Comparison of ENCODE assay signal across 8 mouse cellular contexts in genomic region chr10:59911091-59911490, GRCm38 (mm10). TPM values are rescaled to one million over a fixed set of nuclear protein-coding genes. Genes with fewer than 3 reads are reported as not detected.
DNase-seq lines count a peak whose midpoint lies in the region; ATAC-seq and TF ChIP-seq lines count a peak whose summit lies in the region.

No protein-coding gene starts in this region.

- no peaks in the 10 kb centered on the region for H3K9me3 ChIP-seq in kidney, embryonic 14.5 days (ENCODE audit: control insufficient read depth, low read length)
- no peaks in the 10 kb centered on the region for H3K9me3 ChIP-seq in intestine, postnatal 0 days (ENCODE audit: control insufficient read depth)

- H3K4me1 ChIP-seq in kidney, embryonic 14.5 days (ENCODE audit: control insufficient read depth, insufficient read depth, low read length), result peaks cover 48% of the 10 kb centered on the region
- peaks cover 47% of the 10 kb centered on the region for H3K4me1 ChIP-seq in brown adipose tissue, adult 24 weeks (ENCODE audit: control insufficient read depth, insufficient read depth, insufficient read length, low read length)
- H3K4me1 ChIP-seq in intestine, postnatal 0 days (replicated peaks; ENCODE audit: control insufficient read depth, insufficient read depth, low read length), result peaks cover 16% of the 10 kb centered on the region

- TF ChIP-seq CTCF in intestine, postnatal 0 days (IDR thresholded peaks at IDR 0.05; ENCODE audit: low read depth), result no peak; the same call in 1 of the 2 replicates

- H3K4me3 ChIP-seq in kidney, embryonic 14.5 days (ENCODE audit: low read length), result no peak overlapping the region
- H3K4me3 ChIP-seq in brown adipose tissue, adult 24 weeks (ENCODE audit: insufficient read depth, low read depth, low read length), result peak overlapping the region; percentile 2; the same call in 1 of the 2 replicates
- H3K4me3 ChIP-seq in intestine, postnatal 0 days (ENCODE audit: low read depth, low read length), result no peak overlapping the region

- DNase-seq in kidney, postnatal 14 days, result no peak
- peak; percentile 35 to 72 for DNase-seq in spleen, postnatal 10 days (ENCODE audit: low spot score in 2 of 2)
- DNase-seq in adrenal gland, adult 2 months, result no peak

- H3K9ac ChIP-seq in kidney, embryonic 14.5 days (ENCODE audit: low read depth, low read length), result peak overlapping the region; percentile 47; the same call in 1 of the 2 replicates
- 0 out of 2 replicates have a peak overlapping the region, but pooled peaks have one; percentile 22 for H3K9ac ChIP-seq in intestine, postnatal 0 days (ENCODE audit: low read depth, low read length)

- no peak for ATAC-seq in kidney, embryonic 14.5 days (ENCODE audit: low FRiP score, low TSS enrichment)
- ATAC-seq in intestine, postnatal 0 days, result no peak
- no peak for ATAC-seq in megakaryocyte progenitor cell, adult 5-6 weeks (replicated peaks; ENCODE audit: poor library complexity)
- ATAC-seq in cerebellum, adult (ENCODE audit: insufficient number of reproducible peaks, low FRiP score, low TSS enrichment), result no peak

- H3K4me2 ChIP-seq in kidney, embryonic 14.5 days (replicated peaks; ENCODE audit: low read depth, low read length), result peak overlapping the region; percentile 36; the same call in 1 of the 2 replicates
- peak overlapping the region; percentile 48 for H3K4me2 ChIP-seq in intestine, postnatal 0 days (replicated peaks; ENCODE audit: low read depth)

- no peaks in the 10 kb centered on the region for H3K27me3 ChIP-seq in kidney, embryonic 14.5 days (ENCODE audit: control insufficient read depth, insufficient read depth, low read length)
- H3K27me3 ChIP-seq in intestine, postnatal 0 days (replicated peaks; ENCODE audit: control insufficient read depth, insufficient read depth, low read length), result no peaks in the 10 kb centered on the region

- 17% methylated on average over 6 of the region's 6 CpGs for WGBS in kidney, embryonic 14.5 days
- WGBS in intestine, postnatal 0 days, result 36% methylated on average over 6 of the region's 6 CpGs

- no peaks in the 10 kb centered on the region for H3K36me3 ChIP-seq in kidney, embryonic 14.5 days (ENCODE audit: control insufficient read depth, insufficient read depth, low read length)
- no peaks in the 10 kb centered on the region for H3K36me3 ChIP-seq in intestine, postnatal 0 days (ENCODE audit: control insufficient read depth, insufficient read depth)

- peak overlapping the region; percentile 42; the same call in 1 of the 2 replicates for H3K27ac ChIP-seq in kidney, embryonic 14.5 days (ENCODE audit: low read depth, low read length)
- H3K27ac ChIP-seq in brown adipose tissue, adult 24 weeks (replicated peaks; ENCODE audit: low read depth, low read length), result peak overlapping the region; percentile 85
- peak overlapping the region; percentile 35; the same call in 1 of the 2 replicates for H3K27ac ChIP-seq in intestine, postnatal 0 days (ENCODE audit: low read depth, low read length)

RNA-seq across cellular contexts. Expression of gene Dnajb12, which starts 31.7 kb away (rescaled TPM):
- polyA plus RNA-seq in kidney, embryonic 14.5 days (2014; fragmentation: Nextera tagmentation; extraction: Ambion mirVana), result 24.6 and 36.0 TPM in 2 replicates
- polyA plus RNA-seq in brown adipose tissue, adult 24 weeks (2012; ENCODE audit: insufficient read depth, insufficient read length, missing spikeins), result 21.7 and 21.9 TPM in 2 replicates
- polyA plus RNA-seq in intestine, postnatal 0 days (2015; fragmentation: Nextera tagmentation; extraction: Ambion mirVana), result 25.6 and 27.4 TPM in 2 replicates
- total RNA-seq in megakaryocyte progenitor cell, adult 5-6 weeks (2015), result 21.1 and 23.3 TPM in 2 replicates
- total RNA-seq in megakaryocyte progenitor cell, adult 5-6 weeks (2017), result 19.3 and 20.2 TPM in 2 replicates
- total RNA-seq in adrenal gland, adult 2 months (2021), result 10 to 100 TPM; 56.0 to 63.9 TPM
- 48.8 and 67.3 TPM in 2 replicates for polyA plus RNA-seq in adrenal gland, adult 2 months (2012; rRNA removed)

RNA-seq across cellular contexts. Expression of gene Ddit4, which starts 40.5 kb away (rescaled TPM):
- polyA plus RNA-seq in kidney, embryonic 14.5 days (2014; fragmentation: Nextera tagmentation; extraction: Ambion mirVana), result 1.8 and 2.9 TPM in 2 replicates
- 6.1 and 17.7 TPM in 2 replicates for polyA plus RNA-seq in brown adipose tissue, adult 24 weeks (2012; ENCODE audit: insufficient read depth, insufficient read length, missing spikeins)
- 11.5 and 17.8 TPM in 2 replicates for polyA plus RNA-seq in intestine, postnatal 0 days (2015; fragmentation: Nextera tagmentation; extraction: Ambion mirVana)
- 0.37 and 2.4 TPM in 2 replicates for total RNA-seq in megakaryocyte progenitor cell, adult 5-6 weeks (2015)
- total RNA-seq in megakaryocyte progenitor cell, adult 5-6 weeks (2017), result 0.41 and 0.42 TPM in 2 replicates
- total RNA-seq in adrenal gland, adult 2 months (2021), result 10 to 100 TPM; 53.1 to 56.1 TPM
- polyA plus RNA-seq in adrenal gland, adult 2 months (2012; rRNA removed), result 151 and 157 TPM in 2 replicates

Comparison
In these comparisons a context has a peak if more than half of its experiments do, and no peak if none do; other contexts are left out.
1. H3K27ac ChIP-seq: peak in every context shown above with its lines; median percentile 85 in brown adipose tissue, adult 24 weeks; 42 in kidney, embryonic 14.5 days; 35 in intestine, postnatal 0 days.
2. DNase-seq: peak in spleen, postnatal 10 days (2 of 2); none in kidney, postnatal 14 days (single experiment) and adrenal gland, adult 2 months (single experiment).